Mouse (Mus musculus) heart, postnatal 0 days (tissue): Measurements from ENCODE around the gene Ier5.

Experiments used
- CTCF ChIP-seq: IDR thresholded peaks from 2 replicates; pipeline ENCODE4 v1.5.1; 2016; ENCODE audit warnings: antibody characterized with exemption, control low read depth, low read depth
- EP300 ChIP-seq: IDR thresholded peaks from 2 replicates; pipeline ENCODE4 v1.6.1; 2016; ENCODE audit warnings: antibody characterized with exemption, low read depth

DNA sequence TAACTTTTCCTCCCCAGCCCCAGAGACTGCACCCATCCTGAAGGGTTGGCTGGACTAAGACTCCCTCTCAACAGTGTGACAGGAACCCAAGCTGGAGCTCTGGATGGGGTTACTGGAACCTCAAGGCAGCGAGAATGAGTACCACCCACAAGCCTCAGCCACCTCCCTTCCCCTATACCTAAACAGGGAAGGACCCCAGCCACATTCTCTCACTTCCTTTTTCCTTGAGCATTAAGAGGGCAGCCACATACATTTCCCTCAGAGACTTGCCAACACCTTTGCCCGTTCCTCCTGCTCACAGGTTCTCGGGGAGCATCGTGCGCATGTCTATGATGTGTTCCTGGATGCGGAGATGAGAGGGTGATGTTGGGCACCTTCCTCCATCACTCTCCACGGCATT is 37.4 kb downstream of the Ier5 start:
- TF ChIP-seq CTCF, result no peak
- no peak for TF ChIP-seq EP300
